Mouse (Mus musculus): ENCODE results near the gene Ap3m1. TPM values are rescaled to one million over a fixed set of nuclear protein-coding genes. Genes with fewer than 3 reads are reported as not detected.

The Ap3m1 gene
- polyA plus RNA-seq, 2 experiments: 22.3 to 41.4 TPM

DNA sequence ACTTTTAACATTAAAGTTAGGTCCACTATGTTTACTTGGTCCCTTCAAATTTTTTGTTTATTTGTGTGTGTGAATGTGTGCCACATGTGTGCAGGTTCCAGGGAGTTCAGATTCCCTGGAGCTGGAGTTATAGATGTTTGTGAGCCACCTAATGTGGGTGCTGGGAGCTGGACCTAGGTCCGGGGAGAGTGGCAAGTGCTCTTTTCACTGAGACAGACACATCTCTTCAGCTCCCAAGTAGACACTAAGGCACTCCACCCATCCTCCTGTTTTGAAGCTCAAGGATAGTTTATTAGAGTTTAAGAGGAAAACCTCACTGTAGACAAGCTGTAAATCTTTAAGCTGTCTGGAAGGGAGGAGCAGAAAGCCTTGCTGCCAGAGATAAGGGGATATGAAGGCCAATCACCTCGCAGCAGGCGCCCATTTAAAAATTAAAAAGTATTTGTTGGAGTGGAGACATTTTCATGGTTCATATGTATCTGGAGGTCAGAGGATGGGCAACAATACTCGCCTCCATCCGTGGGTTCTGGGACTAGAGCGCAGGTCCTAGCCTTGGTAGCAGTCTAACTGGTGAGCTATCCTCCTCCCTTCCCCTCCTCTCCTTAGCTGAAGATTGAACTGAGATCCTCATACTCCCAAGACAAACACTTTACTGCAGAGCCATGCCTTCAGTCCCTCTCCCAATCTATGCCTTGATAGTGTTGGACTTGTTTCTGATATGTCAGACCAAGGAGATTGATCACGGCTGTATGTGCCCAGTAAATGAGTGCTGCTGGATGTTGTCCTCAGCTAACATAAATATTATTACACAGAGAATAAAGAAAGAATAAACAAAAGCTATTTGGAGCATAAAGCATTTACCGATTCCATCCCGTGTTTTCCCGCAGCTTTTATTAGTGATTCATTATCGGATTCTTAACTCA, 22.4 kb upstream of the Ap3m1 start:
- H3K36me3 ChIP-seq (replicated peaks; ENCODE audit: control insufficient read depth, insufficient read depth, low read depth): no peaks in the 10 kb centered on the region
- H3K4me3 ChIP-seq (ENCODE audit: insufficient read depth in 1 of 2, low read depth in 2 of 2, low read length in 2 of 2): peak overlapping the region; percentile 54 to 60
- H3K27me3 ChIP-seq (ENCODE audit: control insufficient read depth, insufficient read depth, low read length): no peaks in the 10 kb centered on the region
- DNase-seq (ENCODE audit: low read depth in 3 of 3, low spot score in 3 of 3): peak; percentile 60 to 67 (median 66)
- 21% methylated on average over 11 of the region's 11 CpGs for WGBS (ENCODE audit: insufficient replicate concordance)
- ATAC-seq (ENCODE audit: insufficient read depth): peak; percentile 36; the same call in 1 of the 2 replicates
- peak overlapping the region; percentile 80 for H3K9ac ChIP-seq (replicated peaks)
- H3K27ac ChIP-seq: peak overlapping the region; percentile 86
- TF ChIP-seq EP300 (IDR thresholded peaks at IDR 0.05; ENCODE audit: low read depth) (peak; percentile 70), CTCF (IDR thresholded peaks at IDR 0.05; ENCODE audit: low read depth) (no peak)
- H3K4me1 ChIP-seq (replicated peaks; ENCODE audit: control insufficient read depth in 2 of 2, insufficient read depth in 2 of 2, low read length in 1 of 2): peaks cover 42 to 48% of the 10 kb centered on the region in 2 experiments
- no peaks in the 10 kb centered on the region for H3K9me3 ChIP-seq (ENCODE audit: control insufficient read depth, low read length)
- H3K4me2 ChIP-seq (ENCODE audit: low read depth): peak overlapping the region; percentile 95

DNA sequence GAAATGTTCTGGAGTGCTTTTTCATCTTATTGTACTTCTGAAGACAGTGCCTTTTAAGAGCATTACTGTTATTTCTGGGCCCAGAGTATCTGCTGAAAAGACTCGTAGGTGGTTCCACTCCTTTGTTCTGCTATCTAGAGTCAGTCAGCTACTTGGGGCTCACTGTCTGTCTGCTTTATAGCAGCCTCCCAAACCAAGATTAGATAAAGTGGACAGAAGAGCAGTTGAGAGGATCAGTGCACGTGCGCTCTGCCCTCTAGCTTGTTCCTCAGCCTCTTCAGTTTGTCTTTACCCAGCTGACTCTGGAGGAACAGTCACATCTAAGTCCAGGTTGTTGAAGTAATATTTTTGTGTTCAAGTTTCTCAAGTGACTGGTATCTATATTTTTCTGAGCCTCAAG, 21.7 kb upstream of the Ap3m1 start:
- Histone ChIP-seq H3K4me3 (ENCODE audit: insufficient read depth in 1 of 2, low read depth in 2 of 2, low read length in 2 of 2) (peak overlapping the region in 1 of 2 experiments; percentile 60; a peak in 2 of 4 replicates), H3K4me1 (replicated peaks; ENCODE audit: control insufficient read depth in 2 of 2, insufficient read depth in 2 of 2, low read length in 1 of 2) (peaks cover 39 to 45% of the 10 kb centered on the region in 2 experiments), H3K4me2 (ENCODE audit: low read depth) (peak overlapping the region; percentile 95), H3K9me3 (ENCODE audit: control insufficient read depth, low read length) (no peaks in the 10 kb centered on the region), H3K27me3 (ENCODE audit: control insufficient read depth, insufficient read depth, low read length) (no peaks in the 10 kb centered on the region), H3K27ac (peak overlapping the region; percentile 86), H3K36me3 (replicated peaks; ENCODE audit: control insufficient read depth, insufficient read depth, low read depth) (no peaks in the 10 kb centered on the region), H3K9ac (replicated peaks) (peak overlapping the region; percentile 48)
- DNase-seq (ENCODE audit: low read depth in 3 of 3, low spot score in 3 of 3) (peak; percentile 66 to 72 (median 70)), ATAC-seq (ENCODE audit: insufficient read depth) (peak; percentile 47)
- WGBS (ENCODE audit: insufficient replicate concordance): 12% methylated on average over 3 of the region's 3 CpGs
- peak; percentile 86 for TF ChIP-seq EP300 (IDR thresholded peaks at IDR 0.05; ENCODE audit: low read depth)
- TF ChIP-seq CTCF (IDR thresholded peaks at IDR 0.05; ENCODE audit: low read depth): no peak

GRCm38 (mm10) chr14:21069594-21069993, 17.3 kb upstream of the Ap3m1 start:
- no peak overlapping the region for H3K27ac ChIP-seq
- peaks cover 27 to 32% of the 10 kb centered on the region in 2 experiments for H3K4me1 ChIP-seq (replicated peaks; ENCODE audit: control insufficient read depth in 2 of 2, insufficient read depth in 2 of 2, low read length in 1 of 2)
- ATAC-seq (ENCODE audit: insufficient read depth) (no peak), DNase-seq (ENCODE audit: low read depth in 3 of 3, low spot score in 3 of 3) (no peak)
- TF ChIP-seq CTCF (IDR thresholded peaks at IDR 0.05; ENCODE audit: low read depth) (peak; percentile 60), EP300 (IDR thresholded peaks at IDR 0.05; ENCODE audit: low read depth) (no peak)
- H3K9ac ChIP-seq (replicated peaks): no peak overlapping the region
- no peak overlapping the region for H3K4me3 ChIP-seq (ENCODE audit: insufficient read depth in 1 of 2, low read depth in 2 of 2, low read length in 2 of 2)
- WGBS (ENCODE audit: insufficient replicate concordance): 63% methylated on average over 5 of the region's 5 CpGs
- no peaks in the 10 kb centered on the region for H3K36me3 ChIP-seq (replicated peaks; ENCODE audit: control insufficient read depth, insufficient read depth, low read depth)
- H3K4me2 ChIP-seq (ENCODE audit: low read depth): no peak overlapping the region
- no peaks in the 10 kb centered on the region for H3K9me3 ChIP-seq (ENCODE audit: control insufficient read depth, low read length)
- H3K27me3 ChIP-seq (ENCODE audit: control insufficient read depth, insufficient read depth, low read length): no peaks in the 10 kb centered on the region

GRCm38 (mm10) chr14:21065490-21066162, 13.3 kb upstream of the Ap3m1 start:
- Histone ChIP-seq H3K4me3 (ENCODE audit: insufficient read depth in 1 of 2, low read depth in 2 of 2, low read length in 2 of 2) (no peak overlapping the region), H3K9me3 (ENCODE audit: control insufficient read depth, low read length) (no peaks in the 10 kb centered on the region), H3K27me3 (ENCODE audit: control insufficient read depth, insufficient read depth, low read length) (no peaks in the 10 kb centered on the region), H3K4me2 (ENCODE audit: low read depth) (peak overlapping the region; percentile 31), H3K27ac (no peak overlapping the region), H3K9ac (replicated peaks) (no peak overlapping the region), H3K4me1 (replicated peaks; ENCODE audit: control insufficient read depth in 2 of 2, insufficient read depth in 2 of 2, low read length in 1 of 2) (peaks cover 20 to 27% of the 10 kb centered on the region in 2 experiments), H3K36me3 (replicated peaks; ENCODE audit: control insufficient read depth, insufficient read depth, low read depth) (no peaks in the 10 kb centered on the region)
- no peak for ATAC-seq (ENCODE audit: insufficient read depth)
- no peak for DNase-seq (ENCODE audit: low read depth in 3 of 3, low spot score in 3 of 3)
- WGBS (ENCODE audit: insufficient replicate concordance): 13% methylated on average over 8 of the region's 8 CpGs
- TF ChIP-seq EP300 (IDR thresholded peaks at IDR 0.05; ENCODE audit: low read depth) (no peak), CTCF (IDR thresholded peaks at IDR 0.05; ENCODE audit: low read depth) (no peak)

GRCm38 (mm10) chr14:21064321-21064720, 12.0 kb upstream of the Ap3m1 start:
- Histone ChIP-seq H3K4me2 (ENCODE audit: low read depth) (no peak overlapping the region), H3K9me3 (ENCODE audit: control insufficient read depth, low read length) (no peaks in the 10 kb centered on the region), H3K4me3 (ENCODE audit: insufficient read depth in 1 of 2, low read depth in 2 of 2, low read length in 2 of 2) (no peak overlapping the region), H3K9ac (replicated peaks) (no peak overlapping the region), H3K36me3 (replicated peaks; ENCODE audit: control insufficient read depth, insufficient read depth, low read depth) (no peaks in the 10 kb centered on the region), H3K4me1 (replicated peaks; ENCODE audit: control insufficient read depth in 2 of 2, insufficient read depth in 2 of 2, low read length in 1 of 2) (peaks cover 13 to 24% of the 10 kb centered on the region in 2 experiments), H3K27me3 (ENCODE audit: control insufficient read depth, insufficient read depth, low read length) (no peaks in the 10 kb centered on the region), H3K27ac (no peak overlapping the region)
- DNase-seq (ENCODE audit: low read depth in 3 of 3, low spot score in 3 of 3): no peak
- WGBS (ENCODE audit: insufficient replicate concordance): 8% methylated on average over 1 of the region's 1 CpGs
- TF ChIP-seq CTCF (IDR thresholded peaks at IDR 0.05; ENCODE audit: low read depth) (no peak), EP300 (IDR thresholded peaks at IDR 0.05; ENCODE audit: low read depth) (no peak)
- no peak for ATAC-seq (ENCODE audit: insufficient read depth)

Measured in liver, embryonic 14.5 days (tissue).